In genomic region chr5:37972980-37973545, GRCm38 (mm10) we compare ENCODE assay signal across 26 mouse cellular contexts.
A peak's percentile ranks its signal among the peaks of the same experiment; 100 is the strongest.
DNase-seq lines count a peak whose midpoint lies in the region; ATAC-seq and TF ChIP-seq lines count a peak whose summit lies in the region.
"Had no signal": no experiment of that assay in that cellular context is flagged by ENCODE, and none has a peak within 500 bp of the region (broad histone marks: within the 10 kb centered on the region; RNA-seq: fewer than 3 reads in every experiment).

No protein-coding gene starts in this region.

- H3K4me1 ChIP-seq in hindbrain, embryonic 15.5 days (replicated peaks): peaks cover 11% of the 10 kb centered on the region
- no peaks in the 10 kb centered on the region for H3K4me1 ChIP-seq in hindbrain, embryonic 11.5 days (replicated peaks; ENCODE audit: control insufficient read depth, insufficient read depth, low read length)
- peaks cover 6% of the 10 kb centered on the region; the same call in 1 of the 2 replicates for H3K4me1 ChIP-seq in midbrain, embryonic 11.5 days (ENCODE audit: control insufficient read depth, insufficient read depth, low read length)
- H3K4me1 ChIP-seq in midbrain, embryonic 15.5 days: peaks cover 8% of the 10 kb centered on the region
- peaks cover 0 to 24% of the 10 kb centered on the region in 2 experiments; a peak in 2 of 4 replicates for H3K4me1 ChIP-seq in CH12.LX (ENCODE audit: control insufficient read depth in 1 of 2, insufficient read depth in 2 of 2)
- H3K4me1 ChIP-seq in embryonic facial prominence, embryonic 10.5 days: peaks cover 37% of the 10 kb centered on the region
- no peaks in the 10 kb centered on the region for H3K4me1 ChIP-seq in kidney, embryonic 14.5 days (ENCODE audit: control insufficient read depth, insufficient read depth, low read length)

- no peak overlapping the region for H3K4me2 ChIP-seq in hindbrain, embryonic 15.5 days
- no peak overlapping the region for H3K4me2 ChIP-seq in hindbrain, embryonic 11.5 days (replicated peaks; ENCODE audit: low read depth, low read length)
- no peak overlapping the region for H3K4me2 ChIP-seq in midbrain, embryonic 11.5 days
- H3K4me2 ChIP-seq in midbrain, embryonic 15.5 days: no peak overlapping the region
- peak overlapping the region; percentile 52; the same call in 1 of the 2 replicates for H3K4me2 ChIP-seq in CH12.LX (ENCODE audit: insufficient read depth, low read depth, poor library complexity, severe bottlenecking)
- no peak overlapping the region for H3K4me2 ChIP-seq in kidney, embryonic 14.5 days (replicated peaks; ENCODE audit: low read depth, low read length)
- H3K4me2 ChIP-seq: embryonic facial prominence, embryonic 12.5 days; embryonic facial prominence, embryonic 15.5 days; heart, embryonic 12.5 days; heart, embryonic 15.5 days had no signal

- peak; percentile 57 for ATAC-seq in hindbrain, embryonic 15.5 days (ENCODE audit: low FRiP score, low read depth)
- no peak for ATAC-seq in hindbrain, embryonic 11.5 days (ENCODE audit: low FRiP score)
- ATAC-seq in midbrain, embryonic 11.5 days (ENCODE audit: low FRiP score): no peak
- ATAC-seq in midbrain, embryonic 15.5 days (replicated peaks): no peak
- ATAC-seq in kidney, embryonic 14.5 days (ENCODE audit: low FRiP score, low TSS enrichment): no peak
- ATAC-seq: forebrain, embryonic 14.5 days; forebrain, postnatal 0 days; intestine, postnatal 0 days had no signal

- no peak for TF ChIP-seq RAD21 in CH12.LX (IDR thresholded peaks at IDR 0.05; ENCODE audit: low read depth, low read length)

- in situ Hi-C loops in CH12.LX (cut with MboI; ENCODE audit: low pct_ligation_motif_present, low pct_unique_long_range_greater_than_20kb, low sequenced_read_pairs): no loop called here

- TF ChIP-seq EP300 in CH12.LX (IDR thresholded peaks at IDR 0.05; ENCODE audit: low read length): no peak

- H3K27me3 ChIP-seq in hindbrain, embryonic 15.5 days: peaks cover 28% of the 10 kb centered on the region
- H3K27me3 ChIP-seq in hindbrain, embryonic 11.5 days (ENCODE audit: control insufficient read depth, insufficient read depth, low read length): peaks cover 10% of the 10 kb centered on the region
- peaks cover 17% of the 10 kb centered on the region for H3K27me3 ChIP-seq in midbrain, embryonic 11.5 days (ENCODE audit: control insufficient read depth, insufficient read depth, low read length)
- peaks cover 20% of the 10 kb centered on the region for H3K27me3 ChIP-seq in midbrain, embryonic 15.5 days (replicated peaks)
- H3K27me3 ChIP-seq in CH12.LX (replicated peaks): peaks cover 26% of the 10 kb centered on the region
- H3K27me3 ChIP-seq in embryonic facial prominence, embryonic 10.5 days (replicated peaks; ENCODE audit: low read depth, poor library complexity, severe bottlenecking): peaks cover 70% of the 10 kb centered on the region
- peaks cover 20% of the 10 kb centered on the region for H3K27me3 ChIP-seq in kidney, embryonic 14.5 days (ENCODE audit: control insufficient read depth, insufficient read depth, low read length)

- no peak overlapping the region for H3K4me3 ChIP-seq in hindbrain, embryonic 15.5 days
- H3K4me3 ChIP-seq in hindbrain, embryonic 11.5 days (ENCODE audit: low read depth, low read length): no peak overlapping the region
- H3K4me3 ChIP-seq in midbrain, embryonic 11.5 days (ENCODE audit: low read depth, low read length): no peak overlapping the region
- H3K4me3 ChIP-seq in midbrain, embryonic 15.5 days: no peak overlapping the region
- H3K4me3 ChIP-seq in CH12.LX (replicated peaks in 1 of 3; ENCODE audit: low read depth in 2 of 3, low read length in 2 of 3, poor library complexity in 1 of 3): peak overlapping the region in 1 of 3 experiments; percentile 62
- no peak overlapping the region for H3K4me3 ChIP-seq in embryonic facial prominence, embryonic 10.5 days
- H3K4me3 ChIP-seq in kidney, embryonic 14.5 days (ENCODE audit: low read length): no peak overlapping the region
- H3K4me3 ChIP-seq: embryonic facial prominence, embryonic 12.5 days; embryonic facial prominence, embryonic 15.5 days; gastrocnemius, adult 2 months; heart, embryonic 12.5 days; heart, embryonic 15.5 days had no signal

- dilution Hi-C loops in CH12.LX (cut with MboI; ENCODE audit: extremely low pct_ligation_motif_present, extremely low pct_unique_long_range_greater_than_20kb, low sequenced_read_pairs): no loop called here

- no peaks in the 10 kb centered on the region for H3K79me2 ChIP-seq in CH12.LX (replicated peaks; ENCODE audit: control insufficient read depth, extremely low read depth, insufficient read depth, poor library complexity, severe bottlenecking)

- no peak for DNase-seq in hindbrain, embryonic 11.5 days (ENCODE audit: low spot score)
- peak; percentile 44 for DNase-seq in midbrain, embryonic 11.5 days (ENCODE audit: low spot score, missing footprints)
- no peak for DNase-seq in CH12.LX (ENCODE audit: extremely low read depth)
- DNase-seq in embryonic facial prominence, embryonic 10.5 days (ENCODE audit: low spot score): no peak
- DNase-seq in spleen, adult 12 weeks (ENCODE audit: low spot score): no peak
- DNase-seq: adrenal gland, adult 2 months; adrenal gland, postnatal 14 days; B cell, adult 2 months; cerebellum, adult 18-20 months; cerebellum, adult 9-10 months; cerebellum, postnatal 14 days; forebrain, postnatal 0 days; gastrocnemius, adult 2 months; gastrocnemius, postnatal 14 days; heart, adult 11 months; heart, postnatal 10 days; heart, postnatal 36 days had no signal

- no peaks in the 10 kb centered on the region for H3K36me3 ChIP-seq in hindbrain, embryonic 15.5 days
- H3K36me3 ChIP-seq in hindbrain, embryonic 11.5 days (ENCODE audit: control insufficient read depth, insufficient read depth, low read length): no peaks in the 10 kb centered on the region
- no peaks in the 10 kb centered on the region for H3K36me3 ChIP-seq in midbrain, embryonic 11.5 days (ENCODE audit: control insufficient read depth, insufficient read depth, low read length)
- H3K36me3 ChIP-seq in midbrain, embryonic 15.5 days (replicated peaks): no peaks in the 10 kb centered on the region
- peaks cover 0 to 32% of the 10 kb centered on the region in 2 experiments for H3K36me3 ChIP-seq in CH12.LX (replicated peaks in 1 of 2; ENCODE audit: control insufficient read depth in 1 of 2, insufficient read depth in 1 of 2, low read length in 1 of 2)
- H3K36me3 ChIP-seq in embryonic facial prominence, embryonic 10.5 days (replicated peaks): no peaks in the 10 kb centered on the region
- no peaks in the 10 kb centered on the region for H3K36me3 ChIP-seq in kidney, embryonic 14.5 days (ENCODE audit: control insufficient read depth, insufficient read depth, low read length)
- H3K36me3 ChIP-seq: embryonic facial prominence, embryonic 12.5 days; embryonic facial prominence, embryonic 15.5 days; heart, embryonic 12.5 days; heart, embryonic 15.5 days had no signal

- WGBS in hindbrain, embryonic 15.5 days: 70% methylated on average over 7 of the region's 7 CpGs
- 90% methylated on average over 7 of the region's 7 CpGs for WGBS in hindbrain, embryonic 11.5 days
- 87% methylated on average over 7 of the region's 7 CpGs for WGBS in midbrain, embryonic 11.5 days
- 80% methylated on average over 7 of the region's 7 CpGs for WGBS in midbrain, embryonic 15.5 days
- WGBS in embryonic facial prominence, embryonic 10.5 days: 87% methylated on average over 7 of the region's 7 CpGs
- 64% methylated on average over 7 of the region's 7 CpGs for WGBS in kidney, embryonic 14.5 days

- no peak for TF ChIP-seq POLR2A in CH12.LX (IDR thresholded peaks at IDR 0.05; ENCODE audit: low read depth, low read length)

- H3K27ac ChIP-seq in hindbrain, embryonic 15.5 days (replicated peaks): no peak overlapping the region
- no peak overlapping the region for H3K27ac ChIP-seq in hindbrain, embryonic 11.5 days (ENCODE audit: low read depth, low read length)
- no peak overlapping the region for H3K27ac ChIP-seq in midbrain, embryonic 11.5 days (ENCODE audit: low read depth, low read length)
- H3K27ac ChIP-seq in midbrain, embryonic 15.5 days: no peak overlapping the region
- H3K27ac ChIP-seq in CH12.LX (ENCODE audit: insufficient read depth, low read depth): no peak overlapping the region
- 0 out of 2 replicates have a peak overlapping the region, but pooled peaks have one; percentile 40 for H3K27ac ChIP-seq in embryonic facial prominence, embryonic 10.5 days (replicated peaks)
- H3K27ac ChIP-seq in kidney, embryonic 14.5 days (ENCODE audit: low read depth, low read length): no peak overlapping the region
- H3K27ac ChIP-seq: embryonic facial prominence, embryonic 12.5 days; embryonic facial prominence, embryonic 15.5 days; gastrocnemius, adult 2 months; heart, embryonic 15.5 days had no signal

- no peak for TF ChIP-seq CTCF in CH12.LX (conservative IDR thresholded peaks at IDR 0.05 in 1 of 2, IDR thresholded peaks at IDR 0.05 in 1 of 2; ENCODE audit: low read depth in 2 of 2, low read length in 2 of 2)

- H3K9me3 ChIP-seq in hindbrain, embryonic 15.5 days: no peaks in the 10 kb centered on the region
- no peaks in the 10 kb centered on the region for H3K9me3 ChIP-seq in hindbrain, embryonic 11.5 days (ENCODE audit: control insufficient read depth, low read length)
- H3K9me3 ChIP-seq in midbrain, embryonic 11.5 days (ENCODE audit: control insufficient read depth, low read length): no peaks in the 10 kb centered on the region
- H3K9me3 ChIP-seq in midbrain, embryonic 15.5 days: no peaks in the 10 kb centered on the region
- H3K9me3 ChIP-seq in CH12.LX (replicated peaks; ENCODE audit: low read length): no peaks in the 10 kb centered on the region
- H3K9me3 ChIP-seq in embryonic facial prominence, embryonic 10.5 days: no peaks in the 10 kb centered on the region
- no peaks in the 10 kb centered on the region for H3K9me3 ChIP-seq in kidney, embryonic 14.5 days (ENCODE audit: control insufficient read depth, low read length)
- H3K9me3 ChIP-seq: embryonic facial prominence, embryonic 12.5 days; embryonic facial prominence, embryonic 15.5 days; heart, embryonic 12.5 days; heart, embryonic 15.5 days had no signal

- no peak overlapping the region for H3K9ac ChIP-seq in hindbrain, embryonic 15.5 days
- H3K9ac ChIP-seq in hindbrain, embryonic 11.5 days (ENCODE audit: low read depth, low read length): no peak overlapping the region
- no peak overlapping the region for H3K9ac ChIP-seq in midbrain, embryonic 11.5 days (ENCODE audit: low read length)
- no peak overlapping the region for H3K9ac ChIP-seq in midbrain, embryonic 15.5 days
- no peak overlapping the region for H3K9ac ChIP-seq in CH12.LX (ENCODE audit: insufficient read depth, low read depth)
- no peak overlapping the region for H3K9ac ChIP-seq in kidney, embryonic 14.5 days (ENCODE audit: low read depth, low read length)
- H3K9ac ChIP-seq: embryonic facial prominence, embryonic 12.5 days; embryonic facial prominence, embryonic 15.5 days; forebrain, postnatal 0 days; heart, embryonic 12.5 days; heart, embryonic 15.5 days had no signal

TF ChIP-seq in CH12.LX, 34 proteins besides CTCF, POLR2A, EP300 and RAD21 (continues in another document):
- no peak for TF ChIP-seq POLR2AphosphoS2 (IDR thresholded peaks at IDR 0.05; ENCODE audit: low read depth, low read length)
- TF ChIP-seq IRF4 (IDR thresholded peaks at IDR 0.05; ENCODE audit: low read depth, low read length): no peak
- no peak for TF ChIP-seq PAX5 (IDR thresholded peaks at IDR 0.05; ENCODE audit: low read length)
- no peak for TF ChIP-seq MAX (IDR thresholded peaks at IDR 0.05; ENCODE audit: low read length)
- no peak for TF ChIP-seq TBP (conservative IDR thresholded peaks at IDR 0.05; ENCODE audit: low read depth, low read length)
